Mouse (Mus musculus): ENCODE data around the gene Agbl3.

Gene Agbl3

DNA sequence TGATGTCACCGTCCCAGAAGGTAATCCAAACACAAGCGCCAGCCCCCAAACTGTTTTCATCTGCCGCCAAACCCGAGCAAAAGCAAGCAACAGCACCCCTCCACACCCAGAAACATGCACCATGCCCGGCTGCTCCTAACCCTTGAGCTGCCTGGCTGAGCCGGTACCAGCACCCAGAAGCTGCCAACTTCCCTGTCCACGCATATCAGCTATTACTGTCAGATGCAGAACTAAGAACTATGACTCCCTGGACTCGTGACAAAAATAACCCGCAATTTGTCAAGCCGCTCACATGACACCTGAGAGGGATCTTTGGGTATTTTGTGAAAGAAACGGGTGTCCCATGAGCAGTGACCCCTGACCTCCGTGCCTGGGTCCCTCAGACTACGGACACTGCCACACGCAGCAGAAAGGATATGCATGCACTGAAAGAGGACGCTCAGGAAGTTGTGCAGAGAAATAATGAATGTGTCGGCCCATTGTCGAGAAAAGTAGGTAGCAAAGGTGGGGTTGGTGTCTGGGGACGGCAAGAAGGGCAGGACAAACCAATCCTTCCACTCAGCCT lies 127.5 kb downstream of the Agbl3 start:
- DNase-seq, result no peak
